Mouse (Mus musculus): ENCODE data around the gene Smarcd3.
"Not testable (repeated sequence)": the region's sequence is repeated elsewhere in the genome, so short reads cannot be mapped to it uniquely, and the experiment has no call there.

Gene Smarcd3

GRCm38 (mm10) chr5:24555335-24555734 is 68.9 kb downstream of the Smarcd3 start:
- DNase-seq (ENCODE audit: low spot score in 2 of 2), result not testable (repeated sequence)

- no peak for DNase-seq (ENCODE audit: low spot score in 2 of 2)
Measured at GRCm38 (mm10) chr5:24553621-24554244, 70.5 kb downstream of the Smarcd3 start.

- no peak for DNase-seq (ENCODE audit: low spot score in 2 of 2)
Measured at GRCm38 (mm10) chr5:24551317-24551688, 72.9 kb downstream of the Smarcd3 start.

- peak in 1 of 2 experiments; percentile 63 for DNase-seq (ENCODE audit: low spot score in 2 of 2)
Measured at GRCm38 (mm10) chr5:24550598-24551316, 73.5 kb downstream of the Smarcd3 start.

- no peak for DNase-seq (ENCODE audit: low spot score in 2 of 2)
Measured at GRCm38 (mm10) chr5:24542643-24543042, 81.6 kb downstream of the Smarcd3 start.

- DNase-seq (ENCODE audit: low spot score in 2 of 2), result no peak
Measured at GRCm38 (mm10) chr5:24541144-24541569, 83.1 kb downstream of the Smarcd3 start.
